Comparison of ENCODE assay signal across 25 mouse cellular contexts in the genomic region with DNA sequence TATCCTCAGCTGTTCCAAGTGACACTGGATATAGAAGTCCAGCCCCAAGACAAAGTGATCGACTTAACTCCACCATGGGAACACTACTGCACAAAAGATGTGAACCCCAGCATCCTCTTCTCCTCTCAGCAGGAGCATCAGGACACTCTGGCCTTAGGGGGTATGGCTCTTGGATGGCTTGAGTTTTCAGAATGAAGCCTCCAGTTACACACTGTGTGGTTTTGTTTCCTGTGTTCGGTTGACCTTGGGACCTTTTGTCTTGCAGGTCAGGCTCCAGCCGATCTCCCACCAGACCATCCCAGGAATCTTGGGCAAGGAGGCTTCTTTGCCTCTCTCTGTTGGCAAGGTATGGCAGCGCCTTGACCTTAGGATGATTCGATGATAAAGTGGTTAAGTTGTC. TPM values are rescaled to one million over a fixed set of nuclear protein-coding genes. Genes with fewer than 3 reads are reported as not detected.
DNase-seq lines count a peak whose midpoint lies in the region; ATAC-seq and TF ChIP-seq lines count a peak whose summit lies in the region.
"Had no signal": no experiment of that assay in that cellular context is flagged by ENCODE, and none has a peak within 500 bp of the region (broad histone marks: within the 10 kb centered on the region; RNA-seq: fewer than 3 reads in every experiment).

No protein-coding gene starts in this region.

- no peak for TF ChIP-seq POLR2A in kidney, adult 2 months (IDR thresholded peaks at IDR 0.05; ENCODE audit: low read depth, low read length)

- WGBS in kidney, adult 2 months = 82% methylated on average over 5 of the region's 5 CpGs

- ATAC-seq in erythroid progenitor cell, adult 5-6 weeks (replicated peaks; ENCODE audit: low FRiP score, poor library complexity, severe bottlenecking) = no peak
- ATAC-seq: activated CD4-positive, CD25-positive, alpha-beta regulatory T cell, adult 4 months; CD4-positive, CD25-positive, alpha-beta regulatory T cell, adult 4 months; Patski had no signal

- no peaks in the 10 kb centered on the region for H3K4me1 ChIP-seq in kidney, adult 2 months (ENCODE audit: control insufficient read depth, insufficient read depth, low read length)

- no peaks in the 10 kb centered on the region for H3K36me3 ChIP-seq in kidney, adult 2 months (ENCODE audit: control insufficient read depth, insufficient read depth, low read length)
- H3K36me3 ChIP-seq: G1E had no signal

- no peak overlapping the region for H3K4me3 ChIP-seq in left cerebral cortex, adult 2 months
- no peak overlapping the region for H3K4me3 ChIP-seq in kidney, adult 2 months (ENCODE audit: insufficient read depth, low read depth, low read length)

- H3K27me3 ChIP-seq in kidney, adult 2 months (replicated peaks; ENCODE audit: control insufficient read depth, insufficient read depth, low read length) = no peaks in the 10 kb centered on the region
- H3K27me3 ChIP-seq: CH12.LX, Patski had no signal

- no peak for DNase-seq in left cerebral cortex, adult 2 months (ENCODE audit: extremely low spot score in 1 of 2, low spot score in 2 of 2)
- no peak for DNase-seq in left cerebral cortex, adult 8-10 months (ENCODE audit: low spot score in 2 of 2)
- DNase-seq in ES-CJ7 (ENCODE audit: low read depth, low spot score) (peak; percentile 33), R1 (ENCODE audit: low read depth, low spot score) (peak; percentile 73), ZHBTc4 (ENCODE audit: low read depth, low spot score) (peak; percentile 58)
- no peak for DNase-seq in kidney, adult 2 months
- DNase-seq in heart, postnatal 14 days = no peak
- DNase-seq: adrenal gland, adult 2 months; adrenal gland, adult 8-10 months; adrenal gland, postnatal 10 days; adrenal gland, postnatal 14 days; adrenal gland, postnatal 25 days; adrenal gland, postnatal 36 days; B cell, adult 2 months; cerebellum, adult 11 months; cerebellum, adult 11-12 months; cerebellum, adult 18-20 months; cerebellum, adult 2 months; cerebellum, adult 8-10 months had no signal

- intact Hi-C loops in left cerebral cortex, adult 2 months (cut with DNase I) = no loop called here
- intact Hi-C loops in heart, postnatal 14 days (cut with DNase I) = no loop called here

- TF ChIP-seq CTCF in left cerebral cortex, adult 2 months (IDR thresholded peaks at IDR 0.05) = no peak
- TF ChIP-seq CTCF in kidney, adult 2 months (conservative IDR thresholded peaks at IDR 0.05; ENCODE audit: insufficient read depth, insufficient read length, low read depth, low read length) = no peak

- H3K27ac ChIP-seq in left cerebral cortex, adult 2 months = peak overlapping the region; percentile 34; the same call in 1 of the 2 replicates
- H3K27ac ChIP-seq in kidney, adult 2 months (ENCODE audit: insufficient read depth, low read depth, low read length) = no peak overlapping the region

RNA-seq across cellular contexts. Expression of gene Leprot, which starts 31.0 kb away (rescaled TPM):
- total RNA-seq in left cerebral cortex, adult 2 months (2021) = 10 to 100 TPM; 23.5 to 26.4 TPM
- 10 to 100 TPM; 26.1 to 28.0 (median 27.1) TPM for total RNA-seq in left cerebral cortex, adult 8-10 months (2022)
- 61.8 and 71.7 TPM in 2 replicates for polyA plus RNA-seq in kidney, adult 2 months (2012; rRNA removed)
- total RNA-seq in heart, postnatal 14 days (2021) = 10 to 100 TPM; 31.5 to 33.1 TPM
- 39.0 and 44.3 TPM in 2 replicates for total RNA-seq in erythroid progenitor cell, adult 5-6 weeks (2015; ENCODE audit: low replicate concordance)
- 44.6 and 63.9 TPM in 2 replicates for total RNA-seq in erythroid progenitor cell, adult 5-6 weeks (2017; ENCODE audit: low replicate concordance)

Comparison
In these comparisons a context has a peak if more than half of its experiments do, and no peak if none do; other contexts are left out.
1. DNase-seq: peak in ES-CJ7 (single experiment), R1 (single experiment) and ZHBTc4 (single experiment); none in left cerebral cortex, adult 2 months (0 of 2), left cerebral cortex, adult 8-10 months (0 of 2), kidney, adult 2 months (single experiment) and heart, postnatal 14 days (0 of 2).